Mouse (Mus musculus) megakaryocyte, embryonic 14.5 days (primary cell): ENCODE data around the gene Fbxo44. TPM values are rescaled to one million over a fixed set of nuclear protein-coding genes. Genes with fewer than 3 reads are reported as not detected.

Experiments
- H3K27me3 ChIP-seq: replicated peaks from 2 replicates; pipeline ENCODE3; 2012; ENCODE audit warnings: inconsistent platforms
- H3K36me3 ChIP-seq: replicated peaks from 2 replicates; pipeline ENCODE3; 2012; ENCODE audit warnings: low read length, inconsistent platforms, mixed read lengths
- H3K4me1 ChIP-seq: 2 replicates; pipeline ENCODE4 v1.6.1; 2012; ENCODE audit warnings: inconsistent platforms
- H3K4me3 ChIP-seq: replicated peaks from 2 replicates; pipeline ENCODE3; 2012; ENCODE audit warnings: moderate library complexity, mild to moderate bottlenecking, inconsistent platforms
- H3K9me3 ChIP-seq: 2 replicates; pipeline ENCODE4 v1.6.1; 2012; ENCODE audit warnings: inconsistent platforms
- FLI1 ChIP-seq: IDR thresholded peaks from 2 replicates; pipeline ENCODE4 v1.6.1; 2012; ENCODE audit warnings: low read length, inconsistent platforms, mixed read lengths
- GATA1 ChIP-seq: IDR thresholded peaks from 3 replicates; pipeline ENCODE4 v1.6.1; 2012; ENCODE audit warnings: mixed read lengths, low read length, inconsistent platforms, borderline replicate concordance
- polyA plus RNA-seq: library from polyadenylated mRNA; stranded (reverse); fragments of >175 nt; gene quantifications from 2 replicates; pipeline ENCODE4 v1.2.3, GENCODE M21; 2012; ENCODE audit warnings: low replicate concordance; ENCODE audit not compliant: insufficient read depth

The Fbxo44 gene
- polyA plus RNA-seq, 1 experiment, result 7.4 TPM

DNA sequence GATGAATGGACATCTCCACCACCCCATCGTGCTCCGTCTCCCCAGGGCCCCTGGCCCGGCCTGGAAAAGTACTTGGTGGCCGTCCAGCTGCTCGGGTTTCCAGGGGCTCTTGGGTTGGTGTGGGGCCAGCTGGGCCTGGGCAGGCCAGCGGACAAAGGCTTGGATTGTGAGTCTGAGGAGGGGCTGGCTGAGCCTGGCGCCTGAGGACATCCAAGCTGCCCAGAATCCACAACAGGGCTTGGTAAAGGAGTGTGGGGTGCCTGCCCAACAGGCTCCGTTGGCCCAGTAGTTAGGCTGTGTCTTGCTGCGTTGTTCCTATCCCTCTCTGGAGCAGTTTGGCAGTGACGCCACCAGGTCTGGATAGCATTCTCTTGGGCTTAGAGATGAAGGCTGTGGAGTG is 6.1 kb upstream of the Fbxo44 start:
- TF ChIP-seq FLI1 (no peak), GATA1 (no peak)
- no peaks in the 10 kb centered on the region for H3K9me3 ChIP-seq
- peaks cover 54% of the 10 kb centered on the region for H3K27me3 ChIP-seq
- no peak overlapping the region for H3K4me3 ChIP-seq
- H3K4me1 ChIP-seq, result peaks cover 86% of the 10 kb centered on the region
- peaks cover 21% of the 10 kb centered on the region for H3K36me3 ChIP-seq

DNA sequence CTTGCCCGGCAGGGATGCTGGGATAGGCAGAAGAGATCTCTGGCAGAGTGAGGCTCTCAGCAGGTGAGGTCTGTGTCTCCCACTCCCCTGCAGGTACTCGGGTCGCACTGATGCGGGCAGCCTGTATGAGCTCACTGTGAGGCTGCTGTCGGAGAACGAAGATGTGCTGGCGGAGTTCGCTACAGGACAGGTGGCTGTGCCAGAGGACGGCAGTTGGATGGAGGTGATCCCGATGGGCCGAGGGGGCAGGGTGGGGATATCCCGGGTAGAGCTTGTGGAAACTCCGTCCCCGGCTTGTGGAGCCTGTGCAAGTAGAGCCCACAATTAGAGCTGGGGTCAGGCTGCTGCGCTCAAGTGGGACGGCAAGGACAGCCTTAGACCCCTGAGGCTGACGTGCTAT is 5.3 kb upstream of the Fbxo44 start:
- no peak for TF ChIP-seq FLI1
- no peak for TF ChIP-seq GATA1
- Histone ChIP-seq H3K4me3 (peak overlapping the region; percentile 40), H3K9me3 (no peaks in the 10 kb centered on the region), H3K27me3 (peaks cover 55% of the 10 kb centered on the region), H3K36me3 (peaks cover 21% of the 10 kb centered on the region), H3K4me1 (peaks cover 92% of the 10 kb centered on the region)

DNA sequence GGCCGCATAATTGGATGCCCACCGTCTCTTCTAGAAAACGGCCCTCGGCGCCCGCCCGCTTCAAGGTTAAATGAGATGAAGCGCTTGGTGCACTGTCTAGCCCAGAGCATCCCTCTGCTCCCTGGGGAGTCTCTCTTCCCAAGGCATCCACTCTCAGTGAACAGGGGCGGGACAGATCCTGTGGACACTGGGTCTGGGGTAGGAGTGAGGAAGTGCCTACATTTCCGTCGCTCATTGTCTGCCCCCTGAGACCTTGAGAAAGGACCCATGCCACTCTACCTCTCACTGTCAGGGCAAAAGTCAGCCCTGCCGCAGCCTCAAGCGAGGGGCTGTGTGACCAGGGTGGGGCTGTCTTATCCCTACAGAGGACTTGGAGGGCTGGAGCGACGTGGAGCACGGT is 4.2 kb upstream of the Fbxo44 start:
- H3K36me3 ChIP-seq, result peaks cover 21% of the 10 kb centered on the region
- TF ChIP-seq FLI1 (no peak), GATA1 (no peak)
- H3K4me1 ChIP-seq, result peaks cover 87% of the 10 kb centered on the region
- no peaks in the 10 kb centered on the region for H3K9me3 ChIP-seq
- peak overlapping the region; percentile 89 for H3K4me3 ChIP-seq
- peaks cover 55% of the 10 kb centered on the region for H3K27me3 ChIP-seq

DNA sequence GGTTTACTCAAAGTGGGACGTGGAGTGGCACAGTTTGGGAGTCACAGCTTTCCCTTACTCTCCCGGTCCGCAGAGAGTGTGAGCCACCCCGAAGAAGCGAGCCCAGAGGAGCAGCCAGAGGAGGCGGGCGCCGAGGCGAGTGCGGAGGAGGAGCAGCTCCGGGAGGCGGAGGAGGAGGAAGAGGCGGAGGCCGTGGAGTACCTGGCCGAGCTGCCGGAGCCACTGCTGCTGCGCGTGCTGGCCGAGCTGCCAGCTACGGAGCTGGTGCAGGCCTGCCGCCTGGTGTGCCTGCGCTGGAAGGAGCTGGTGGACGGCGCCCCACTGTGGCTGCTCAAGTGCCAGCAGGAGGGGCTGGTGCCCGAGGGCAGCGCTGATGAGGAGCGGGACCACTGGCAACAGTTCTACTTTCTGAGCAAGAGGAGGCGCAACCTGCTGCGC is 3.7 kb upstream of the Fbxo44 start:
- Histone ChIP-seq H3K36me3 (peaks cover 21% of the 10 kb centered on the region), H3K27me3 (peaks cover 55% of the 10 kb centered on the region), H3K4me1 (peaks cover 88% of the 10 kb centered on the region), H3K9me3 (no peaks in the 10 kb centered on the region), H3K4me3 (peak overlapping the region; percentile 89)
- TF ChIP-seq FLI1 (no peak), GATA1 (no peak)

DNA sequence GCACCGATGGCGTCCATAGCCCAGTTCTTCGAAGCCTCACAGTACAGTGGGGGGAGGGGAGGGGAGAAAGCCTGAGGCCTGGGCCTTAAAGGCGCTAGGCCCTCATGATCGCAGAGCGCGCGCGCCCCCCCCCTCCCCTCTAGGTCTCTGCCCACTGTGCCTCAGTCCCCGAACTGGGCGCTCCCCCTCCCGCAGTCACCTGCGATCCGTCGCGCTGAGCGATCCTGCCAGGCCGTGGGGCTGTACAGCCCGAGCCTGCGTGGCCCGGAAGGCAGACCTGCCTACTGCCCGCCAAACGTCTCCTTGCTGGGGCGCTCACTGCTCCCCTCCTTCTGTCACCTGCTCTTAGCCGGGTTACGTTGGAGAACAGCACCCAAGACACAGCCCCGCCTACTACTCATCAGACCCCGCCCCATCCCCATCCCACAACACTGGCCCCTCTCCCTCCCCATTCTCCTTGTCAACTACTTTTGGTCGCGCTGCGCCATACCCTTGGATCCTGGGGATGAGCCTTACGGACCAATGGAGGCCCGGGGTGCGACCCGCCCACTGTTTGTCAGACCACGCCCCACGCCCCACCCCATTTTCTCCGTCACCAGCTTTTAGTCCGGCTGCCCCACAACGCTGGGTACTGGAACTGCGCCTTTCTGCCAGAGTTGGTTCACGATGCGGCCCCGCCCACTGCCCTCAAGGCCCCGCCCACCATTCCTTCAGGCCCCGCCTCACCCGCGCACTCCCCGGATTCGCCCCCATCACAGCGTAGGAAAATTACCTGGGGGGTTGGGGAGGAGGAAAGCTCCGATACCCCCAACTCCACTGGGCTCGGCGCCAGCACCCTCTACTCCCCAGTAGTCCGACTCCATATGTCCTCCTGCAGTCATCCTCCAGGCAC is 492 bp downstream of the Fbxo44 start:
- Histone ChIP-seq H3K36me3 (peaks cover 41% of the 10 kb centered on the region), H3K27me3 (peaks cover 44% of the 10 kb centered on the region), H3K4me3 (peak overlapping the region; percentile 98), H3K9me3 (no peaks in the 10 kb centered on the region), H3K4me1 (peaks cover 73% of the 10 kb centered on the region)
- TF ChIP-seq FLI1 (no peak), GATA1 (no peak)

DNA sequence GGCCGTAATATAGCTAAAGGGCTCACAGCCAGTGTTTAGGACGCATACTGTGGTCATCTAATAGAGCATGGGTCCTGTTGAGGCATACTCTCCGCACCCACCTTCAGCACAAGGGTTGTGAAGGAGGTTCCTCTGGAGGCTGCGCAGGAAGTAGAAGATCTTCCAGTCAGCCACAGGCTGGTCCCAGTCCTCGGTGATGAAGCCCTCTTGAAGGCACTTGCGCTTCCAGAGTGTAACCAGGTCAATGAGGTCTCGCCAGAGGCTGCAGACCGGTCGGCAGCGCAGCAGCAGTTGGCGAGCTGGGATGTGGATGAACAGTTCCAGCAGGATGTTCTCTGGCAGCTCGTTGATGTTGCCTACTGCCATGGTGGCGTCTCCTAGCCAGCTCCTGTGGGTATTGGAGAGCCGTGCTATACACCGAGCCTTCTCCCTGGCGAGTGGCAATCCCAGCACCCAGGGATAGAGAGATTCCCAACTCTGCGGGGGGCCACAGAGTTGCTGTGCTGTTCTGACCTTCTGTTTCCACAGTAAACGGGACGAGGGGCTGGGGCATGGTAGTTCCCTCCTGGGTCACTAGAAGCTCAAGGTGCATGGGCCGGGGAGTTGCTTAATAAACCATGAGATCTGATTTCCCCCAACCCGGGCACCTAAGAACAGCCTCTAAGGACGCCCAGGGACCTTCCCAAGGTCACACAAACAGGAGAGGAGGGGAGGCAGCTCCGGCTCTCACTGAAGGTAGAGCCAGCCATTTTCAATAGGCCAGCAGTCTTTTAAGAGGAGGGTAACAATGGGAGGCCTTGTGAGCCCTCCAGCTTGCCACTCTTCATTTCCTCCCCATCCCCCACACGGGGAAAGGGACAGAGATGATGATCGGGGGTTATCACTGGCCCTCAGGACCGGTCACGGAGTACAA is 1.6 kb downstream of the Fbxo44 start:
- Histone ChIP-seq H3K27me3 (peaks cover 33% of the 10 kb centered on the region), H3K4me1 (peaks cover 66% of the 10 kb centered on the region), H3K36me3 (peaks cover 47% of the 10 kb centered on the region), H3K4me3 (peak overlapping the region; percentile 98), H3K9me3 (no peaks in the 10 kb centered on the region)
- TF ChIP-seq GATA1, result no peak
- TF ChIP-seq FLI1, result no peak

DNA sequence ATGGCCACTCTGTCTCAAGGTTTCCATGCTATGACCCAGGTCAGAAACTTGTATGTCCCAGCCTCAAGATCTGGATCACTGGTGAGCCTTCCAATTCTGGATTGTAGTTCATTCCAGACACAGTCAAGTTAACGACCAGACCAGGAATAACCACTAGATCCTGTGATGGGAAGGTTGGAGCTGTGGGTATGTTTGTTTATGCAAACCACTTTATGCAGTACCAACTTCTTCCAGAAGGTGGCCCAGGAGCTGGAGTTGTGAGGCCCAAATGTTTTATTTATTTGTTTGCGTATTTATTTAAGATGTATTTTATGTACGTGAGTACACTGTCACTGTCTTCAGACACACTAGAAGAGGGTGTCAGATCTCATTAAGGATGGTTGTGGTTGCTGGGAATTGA is 5.3 kb downstream of the Fbxo44 start:
- Histone ChIP-seq H3K27me3 (peaks cover 9% of the 10 kb centered on the region), H3K4me3 (no peak overlapping the region), H3K36me3 (peaks cover 60% of the 10 kb centered on the region), H3K4me1 (peaks cover 59% of the 10 kb centered on the region), H3K9me3 (no peaks in the 10 kb centered on the region)
- TF ChIP-seq GATA1 (no peak), FLI1 (no peak)

DNA sequence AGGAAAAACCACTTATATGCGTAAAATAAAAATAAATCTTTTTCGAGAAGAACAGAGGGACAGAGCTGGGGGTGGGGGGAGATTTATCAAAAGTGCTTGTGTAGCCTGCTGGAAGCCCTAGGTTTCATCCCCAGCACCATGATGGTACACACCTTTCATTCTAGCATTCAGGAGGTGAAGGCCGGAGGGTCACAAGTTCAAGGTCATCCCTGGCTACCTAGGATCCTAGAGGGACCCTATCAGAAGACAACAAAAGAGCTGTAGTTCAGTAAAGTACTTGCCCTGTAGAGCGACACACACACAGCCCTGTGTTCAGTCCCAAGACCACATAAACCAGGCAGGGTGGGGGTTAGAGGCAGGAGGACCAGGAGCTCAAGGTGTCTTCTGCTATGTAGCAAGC is 6.3 kb downstream of the Fbxo44 start:
- H3K9me3 ChIP-seq, result no peaks in the 10 kb centered on the region
- peaks cover 9% of the 10 kb centered on the region for H3K27me3 ChIP-seq
- TF ChIP-seq FLI1 (no peak), GATA1 (no peak)
- H3K4me3 ChIP-seq, result no peak overlapping the region
- peaks cover 61% of the 10 kb centered on the region for H3K4me1 ChIP-seq
- H3K36me3 ChIP-seq, result peaks cover 69% of the 10 kb centered on the region

DNA sequence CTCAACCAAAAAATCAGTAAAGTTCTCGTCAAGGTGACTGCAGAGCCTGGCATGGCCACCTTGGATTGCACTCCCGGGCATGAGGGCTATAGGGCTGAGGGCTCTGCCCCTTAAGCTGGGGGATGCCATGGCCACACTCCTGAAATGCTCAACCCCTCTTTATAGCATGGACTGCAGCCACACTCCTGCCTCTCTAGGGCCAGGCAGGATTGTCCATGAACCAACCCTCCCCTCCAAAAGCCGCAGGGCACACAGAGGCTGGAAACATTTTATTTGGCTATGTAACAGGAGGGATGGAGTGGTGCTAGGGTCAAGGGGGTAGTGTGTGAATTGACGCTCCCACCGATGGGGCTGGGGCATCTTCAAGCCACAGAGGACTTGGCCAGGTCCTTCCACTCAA is 7.7 kb downstream of the Fbxo44 start:
- H3K4me3 ChIP-seq, result peak overlapping the region; percentile 31
- TF ChIP-seq GATA1, result no peak
- no peak for TF ChIP-seq FLI1
- peaks cover 65% of the 10 kb centered on the region for H3K4me1 ChIP-seq
- H3K9me3 ChIP-seq, result no peaks in the 10 kb centered on the region
- peaks cover 73% of the 10 kb centered on the region for H3K36me3 ChIP-seq
- H3K27me3 ChIP-seq, result peaks cover 2% of the 10 kb centered on the region
